Mouse (Mus musculus) lung, adult 2 months (tissue): Measurements from ENCODE around the gene Gpank1. TPM values are rescaled to one million over a fixed set of nuclear protein-coding genes. Genes with fewer than 3 reads are reported as not detected.
A peak's percentile ranks its signal among the peaks of the same experiment; 100 is the strongest.

Experiments used
- DNase-seq: peaks from one replicate; pipeline ENCODE4 v3.0.0; 2022
- H3K4me1 ChIP-seq: fragments of 200-500 bp; 2 replicates; pipeline ENCODE4 v1.6.1; 2011; ENCODE audit warnings: low read length; ENCODE audit not compliant: control insufficient read depth, insufficient read depth
- H3K4me3 ChIP-seq: fragments of 200-500 bp; replicated peaks from 2 replicates; pipeline ENCODE3; 2011; ENCODE audit warnings: low read depth, mild to moderate bottlenecking, control low read depth, low read length; ENCODE audit errors: extremely low read depth
- CTCF ChIP-seq: fragments of 200-500 bp; IDR thresholded peaks from 2 replicates; pipeline ENCODE4 v1.5.1; 2011; ENCODE audit warnings: mild to moderate bottlenecking, low read length, control low read depth; ENCODE audit not compliant: insufficient read depth
- POLR2A ChIP-seq: fragments of 200-500 bp; IDR thresholded peaks from 2 replicates; pipeline ENCODE4 v1.6.1; 2011; ENCODE audit warnings: low read depth, mild to moderate bottlenecking, control low read depth, low read length, borderline replicate concordance; ENCODE audit errors: extremely low read depth
- WGBS: fragments of 180-500 bp; shearing (Covaris S2); methylation state at CpG from one replicate; pipeline ENCODE4 v1.1.7; 2018; 5-methylcytosine and 5-hydroxymethylcytosine counted together
- polyA plus RNA-seq: library from polyadenylated mRNA; depleted of rRNA; stranded (reverse); fragments of >200 nt; gene quantifications from 2 replicates; pipeline ENCODE4 v1.2.3, GENCODE M21; 2012

Gene Gpank1
- polyA plus RNA-seq, 1 experiment, result 21.9 TPM

DNA sequence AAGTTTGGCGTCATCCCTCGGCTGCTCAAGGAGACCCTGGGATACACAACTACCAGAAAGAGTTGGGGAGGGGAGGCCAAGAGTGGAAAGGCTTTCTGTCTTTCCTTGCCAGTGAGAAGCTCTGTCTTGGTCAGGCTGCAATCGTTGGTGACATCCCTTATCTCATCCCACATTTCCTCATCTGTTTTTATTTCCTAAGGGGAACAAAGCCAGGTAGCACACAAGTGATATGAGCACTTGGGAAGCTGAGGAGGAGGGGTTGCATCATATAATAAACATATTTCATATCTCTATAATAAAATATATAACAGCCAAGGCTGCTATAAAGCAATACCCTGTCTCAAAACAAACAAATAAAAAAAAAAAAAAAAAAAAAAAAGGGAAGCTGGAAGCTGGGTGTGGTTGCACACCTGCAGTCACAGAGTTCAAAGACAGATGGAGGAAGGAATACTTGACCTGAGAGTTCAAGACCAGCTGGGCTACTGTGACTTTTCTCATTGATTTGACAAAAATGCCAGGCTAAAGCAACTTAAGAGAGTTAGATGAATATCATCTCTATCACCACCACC lies 37.2 kb upstream of the Gpank1 start:
- H3K4me1 ChIP-seq, result no peaks in the 10 kb centered on the region
- 62% methylated on average over 3 of the region's 3 CpGs for WGBS
- no peak overlapping the region for H3K4me3 ChIP-seq
- no peak for DNase-seq
- TF ChIP-seq POLR2A (no peak), CTCF (no peak)

DNA sequence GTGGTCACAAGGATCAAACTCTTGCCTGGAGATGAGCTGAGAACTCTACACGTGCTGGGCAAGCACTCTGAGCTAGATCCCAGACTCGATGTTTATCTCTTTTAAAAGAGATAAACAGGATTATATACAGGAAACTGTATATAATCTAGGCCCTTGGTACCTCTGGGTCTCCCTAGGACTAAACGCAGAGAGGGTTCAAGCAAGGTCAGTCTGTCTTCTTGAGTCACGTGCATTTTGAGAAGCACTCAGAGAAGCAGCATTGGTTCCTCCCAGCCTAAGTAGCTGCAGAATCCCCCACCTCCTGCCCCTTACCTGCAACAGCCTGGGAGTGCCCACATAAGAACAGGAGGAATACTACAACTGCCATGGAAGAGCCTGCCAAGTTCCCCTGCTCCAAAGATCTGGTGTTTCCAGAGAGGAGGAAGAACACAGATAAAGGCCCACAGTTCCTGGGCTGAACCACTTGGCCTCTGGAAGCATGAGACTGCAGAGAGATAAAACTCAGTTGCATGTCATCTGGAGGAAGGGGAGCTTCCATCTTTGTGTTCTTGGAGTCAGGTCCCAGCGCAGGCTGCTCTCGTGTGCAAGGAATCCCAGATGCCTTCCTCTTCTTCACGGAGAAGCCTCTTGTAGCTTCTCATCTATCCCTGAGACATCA lies 35.9 kb upstream of the Gpank1 start, which contains the start of gene Ly6g6f:
Gene Ly6g6f, minus strand, starts transcription at position 403 of the 658 bp plus-strand sequence.
- no peak for DNase-seq
- Histone ChIP-seq H3K4me1 (peaks cover 4% of the 10 kb centered on the region; the same call in 1 of the 2 replicates), H3K4me3 (no peak within 1 kb of the TSS)
- 49% methylated on average over 7 of the region's 7 CpGs for WGBS
- no peak for TF ChIP-seq CTCF
- TF ChIP-seq POLR2A, result no peak

DNA sequence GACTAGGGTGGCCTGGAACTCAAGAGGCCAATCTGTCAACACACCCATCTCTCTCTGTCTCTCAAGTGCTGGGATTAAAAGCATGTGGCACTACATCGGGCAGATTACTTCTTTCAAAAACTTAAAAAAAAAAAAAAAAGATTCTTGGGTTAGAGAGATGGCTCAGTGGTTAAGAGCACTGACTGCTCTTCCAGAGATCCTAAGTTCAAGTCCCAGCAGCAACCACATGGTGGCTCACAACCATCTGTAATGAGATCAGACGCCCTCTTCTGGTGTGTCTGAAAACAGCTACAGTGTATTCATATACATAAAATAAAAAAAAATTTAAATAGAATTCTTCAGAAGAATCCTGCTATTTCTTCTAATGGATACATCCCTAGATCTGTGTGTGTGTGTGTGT lies 33.1 kb upstream of the Gpank1 start:
- no peak overlapping the region for H3K4me3 ChIP-seq
- WGBS, result 30% methylated on average over 2 of the region's 2 CpGs
- H3K4me1 ChIP-seq, result peaks cover 11% of the 10 kb centered on the region
- no peak for DNase-seq
- no peak for TF ChIP-seq POLR2A
- TF ChIP-seq CTCF, result no peak

DNA sequence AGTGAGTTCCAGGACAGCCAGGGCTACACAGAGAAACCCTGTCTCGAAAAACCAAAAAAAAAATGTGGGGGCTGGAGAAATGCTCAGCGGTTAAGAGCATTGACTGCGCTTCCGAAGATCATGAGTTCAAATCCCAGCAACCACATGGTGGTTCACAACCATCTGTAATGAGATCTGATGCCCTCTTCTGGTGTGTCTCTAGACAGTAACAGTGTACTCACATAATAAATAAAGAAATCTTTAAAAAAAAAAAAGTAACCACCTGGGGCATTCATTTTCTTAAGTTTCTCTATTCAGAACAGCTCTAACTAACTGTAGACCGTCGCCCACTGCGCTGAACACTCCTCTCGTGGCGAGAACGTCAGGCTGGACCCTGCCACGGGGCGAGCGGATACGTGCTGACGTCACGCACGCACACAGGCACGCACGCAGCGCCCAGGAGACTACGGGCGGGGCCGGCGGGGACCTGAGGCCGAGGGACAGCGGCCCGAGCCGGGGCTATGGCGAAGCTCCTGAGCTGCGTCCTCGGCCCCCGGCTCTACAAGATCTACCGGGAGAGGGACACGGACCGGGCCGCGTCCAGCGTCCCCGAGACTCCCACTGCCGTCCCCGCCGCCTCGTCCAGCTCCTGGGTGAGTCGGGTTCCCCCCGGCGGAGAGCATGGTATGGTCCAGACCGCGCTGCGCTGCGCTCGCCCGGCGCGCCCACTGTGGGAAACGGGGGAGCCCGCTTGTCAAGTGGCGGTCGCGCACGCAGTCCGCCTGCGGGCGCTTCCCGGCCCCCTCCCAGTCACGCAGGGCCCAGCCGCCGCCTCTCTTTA lies 32.2 kb upstream of the Gpank1 start, which contains the start of gene Abhd16a:
Gene Abhd16a, plus strand, starts transcription at position 439 of the 820 bp plus-strand sequence.
- H3K4me3 ChIP-seq, result peak within 1 kb of the TSS; percentile 95
- no peak for TF ChIP-seq CTCF
- peak; percentile 87; the same call in 1 of the 2 replicates for TF ChIP-seq POLR2A
- H3K4me1 ChIP-seq, result peaks cover 11% of the 10 kb centered on the region
- DNase-seq, result peak; percentile 94
- WGBS, result 3% methylated on average over 67 of the region's 67 CpGs

DNA sequence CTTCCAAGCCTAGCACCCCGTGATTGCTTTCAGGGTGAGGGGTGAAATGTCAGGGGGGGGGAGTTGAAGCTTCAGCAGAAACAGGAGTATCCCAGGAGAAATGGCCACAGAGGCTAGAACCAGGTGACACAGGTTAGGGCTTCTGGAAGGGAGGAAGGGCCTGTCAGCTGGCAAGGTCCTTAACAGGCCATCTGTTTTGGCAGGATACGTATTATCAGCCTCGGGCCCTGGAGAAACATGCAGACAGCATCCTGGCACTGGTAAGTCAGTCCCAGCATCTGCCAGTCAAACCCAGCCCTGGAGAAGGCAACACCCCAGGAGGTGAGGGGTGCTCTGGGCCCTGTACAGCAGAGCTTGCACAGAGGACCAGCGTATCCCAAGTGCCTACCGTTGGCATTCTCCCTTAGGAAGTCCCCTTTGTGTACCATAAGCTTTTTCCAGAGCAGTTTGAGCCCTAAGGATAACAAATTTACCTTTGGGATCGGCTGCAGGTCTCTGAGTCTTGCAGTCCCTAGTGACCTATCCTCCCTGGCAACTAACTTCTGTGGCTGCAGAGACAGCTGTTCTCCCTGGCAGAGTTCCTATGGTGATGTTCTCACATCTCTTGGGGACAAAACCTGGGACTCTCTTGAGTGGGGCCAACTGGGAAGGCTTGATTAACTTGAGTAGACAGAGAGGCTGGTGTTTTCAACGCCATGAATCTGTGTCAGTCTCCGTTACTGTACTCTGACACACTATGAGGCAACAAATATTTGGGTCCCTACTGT lies 30.9 kb upstream of the Gpank1 start:
- TF ChIP-seq CTCF (no peak), POLR2A (no peak)
- H3K4me1 ChIP-seq, result peaks cover 11% of the 10 kb centered on the region
- WGBS, result 42% methylated on average over 8 of the region's 8 CpGs
- peak overlapping the region; percentile 52 for H3K4me3 ChIP-seq
- DNase-seq, result peak; percentile 29

DNA sequence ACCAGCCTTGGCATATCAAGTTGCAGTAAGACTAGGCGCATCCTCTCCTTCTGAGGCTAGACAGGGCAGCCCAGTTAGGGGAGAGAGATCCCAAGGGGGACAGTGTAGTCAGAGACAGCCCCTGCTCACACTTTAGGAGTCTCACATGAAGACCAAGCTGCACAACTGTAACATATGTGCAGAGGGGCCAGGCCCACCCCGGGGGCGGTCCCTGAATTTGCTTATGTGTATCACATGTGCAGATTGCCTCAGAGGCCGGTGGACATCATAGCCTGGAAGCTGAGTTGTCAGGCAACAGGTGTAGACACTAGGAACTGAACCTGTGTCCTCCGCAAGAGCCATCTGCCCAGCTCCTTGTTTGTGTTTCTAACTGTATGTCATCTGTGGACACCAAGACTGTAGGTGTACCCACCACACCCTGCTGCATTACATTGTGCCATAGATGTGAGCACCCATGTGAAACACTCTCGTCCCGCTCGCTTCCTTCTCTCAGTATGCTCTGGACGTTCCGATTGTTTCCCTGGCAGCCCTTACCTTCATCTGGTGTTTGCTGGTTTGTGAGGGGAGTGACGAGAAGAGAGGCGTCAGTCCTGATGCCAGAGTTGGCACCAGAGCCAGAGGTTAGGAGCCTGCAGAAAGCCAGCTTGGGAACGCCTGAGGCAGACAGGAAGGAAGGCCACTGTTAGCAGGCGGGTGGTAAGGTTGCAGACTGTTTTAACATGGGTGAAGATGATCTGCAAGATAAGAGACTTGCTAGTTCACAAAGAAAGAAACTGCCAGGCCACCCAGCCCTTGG lies 28.7 kb upstream of the Gpank1 start:
- 69% methylated on average over 14 of the region's 14 CpGs for WGBS

DNA sequence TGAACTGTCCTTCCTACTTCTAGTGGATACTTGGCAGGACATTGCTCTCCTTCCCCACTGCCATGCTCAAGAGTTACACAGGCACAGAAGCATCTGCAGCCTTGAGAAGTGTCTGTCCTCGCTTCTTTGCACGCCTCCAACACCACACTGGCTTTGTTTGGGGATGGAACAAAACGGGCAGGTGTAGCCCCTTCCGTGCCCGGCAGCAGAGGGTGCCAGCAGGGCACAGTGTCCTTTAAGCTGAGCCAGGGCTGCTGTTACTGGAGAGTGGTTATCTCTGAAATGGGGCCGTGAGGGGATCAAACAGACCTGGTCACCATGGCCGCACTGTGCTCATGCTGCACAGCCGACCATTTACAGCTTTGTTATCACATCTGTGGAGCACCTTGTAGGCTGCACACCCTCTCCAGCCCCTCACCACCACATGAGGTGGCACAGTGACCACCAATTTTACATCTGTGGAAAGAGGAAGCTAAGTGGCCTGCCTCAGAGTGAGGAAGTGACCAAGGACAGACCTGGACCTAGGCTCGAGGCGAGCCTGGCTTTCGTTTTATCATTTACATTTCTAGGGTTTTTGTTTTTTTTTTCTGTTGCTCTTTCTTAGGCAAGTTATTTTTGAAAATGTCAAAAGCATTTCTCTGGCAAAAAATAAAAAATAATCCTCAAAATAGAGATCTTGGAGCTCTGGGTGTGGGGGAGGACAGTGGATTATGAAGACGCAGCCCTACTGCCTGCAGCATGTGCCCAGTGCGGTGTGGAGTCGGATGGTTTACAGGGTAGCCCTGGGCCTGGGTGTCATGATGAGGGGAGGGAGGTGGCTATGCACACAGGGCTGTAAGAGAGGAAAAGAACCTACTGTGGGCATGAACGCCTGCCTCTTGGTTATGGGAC lies 26.5 kb upstream of the Gpank1 start:
- H3K4me3 ChIP-seq, result no peak overlapping the region
- DNase-seq, result no peak
- no peak for TF ChIP-seq CTCF
- TF ChIP-seq POLR2A, result no peak
- peaks cover 11% of the 10 kb centered on the region for H3K4me1 ChIP-seq
- WGBS, result 88% methylated on average over 15 of the region's 15 CpGs

More for the DNA sequence above, 28.7 kb upstream of the Gpank1 start:
- Histone ChIP-seq H3K4me1 (peaks cover 11% of the 10 kb centered on the region), H3K4me3 (no peak overlapping the region)
- no peak for DNase-seq
- no peak for TF ChIP-seq POLR2A
- no peak for TF ChIP-seq CTCF

DNA sequence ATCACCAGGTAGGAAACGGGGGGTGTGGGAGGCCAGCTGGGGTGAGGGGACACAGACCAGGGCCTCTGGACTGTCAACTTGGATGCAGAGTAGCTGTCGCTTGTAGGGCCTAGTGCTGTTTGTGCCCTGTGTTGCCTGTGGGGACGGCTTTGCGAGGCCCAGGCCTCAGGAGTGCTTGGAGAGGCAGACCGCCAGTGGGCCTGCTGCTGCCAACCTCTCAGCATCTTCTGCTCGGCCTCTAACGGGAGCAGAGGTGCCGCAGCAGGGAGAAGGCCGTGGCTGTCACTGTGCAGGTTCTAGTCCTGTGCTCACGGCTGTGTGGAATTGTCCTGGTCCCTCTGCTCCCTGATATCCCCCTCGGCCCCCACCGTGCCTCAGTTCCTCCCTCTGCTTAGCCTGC lies 24.7 kb upstream of the Gpank1 start:
- DNase-seq, result no peak
- no peak overlapping the region for H3K4me3 ChIP-seq
- 90% methylated on average over 12 of the region's 12 CpGs for WGBS
- peaks cover 4% of the 10 kb centered on the region for H3K4me1 ChIP-seq
- no peak for TF ChIP-seq POLR2A
- TF ChIP-seq CTCF, result no peak
